In the genomic region with DNA sequence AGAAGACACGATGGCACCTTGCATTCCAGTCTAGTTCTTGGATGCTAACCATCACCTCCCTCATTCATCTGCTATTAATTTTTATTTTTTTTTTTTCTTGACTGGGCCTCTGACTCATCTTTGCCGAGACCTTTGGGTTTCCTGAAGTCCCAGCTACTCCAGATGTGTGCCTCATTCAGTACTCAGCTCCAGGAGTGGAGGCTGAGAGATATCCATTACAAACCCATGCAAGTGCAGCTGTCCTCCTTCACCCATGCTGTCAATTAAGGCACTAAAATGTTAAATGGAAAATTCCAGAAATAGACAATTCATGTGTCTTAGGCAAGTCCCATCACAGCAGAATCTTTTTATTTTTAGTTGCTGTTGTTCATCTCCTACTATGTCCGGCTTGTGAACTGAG, we compare ENCODE assay signal across 24 mouse cellular contexts. TPM values are rescaled to one million over a fixed set of nuclear protein-coding genes. Genes with fewer than 3 reads are reported as not detected.
DNase-seq lines count a peak whose midpoint lies in the region; ATAC-seq and TF ChIP-seq lines count a peak whose summit lies in the region.
"Had no signal": no experiment of that assay in that cellular context is flagged by ENCODE, and none has a peak within 500 bp of the region (broad histone marks: within the 10 kb centered on the region; RNA-seq: fewer than 3 reads in every experiment).

No protein-coding gene starts in this region.

- intact Hi-C loops in gastrocnemius, adult 2 months (cut with DNase I) = no loop called here
- intact Hi-C loops in gastrocnemius, postnatal 36 days (cut with DNase I) = no loop called here

- H3K4me3 ChIP-seq in gastrocnemius, adult 2 months = no peak overlapping the region
- no peak overlapping the region for H3K4me3 ChIP-seq in C2C12 (ENCODE audit: insufficient read depth, poor library complexity, severe bottlenecking)
- no peak overlapping the region for H3K4me3 ChIP-seq in myocyte
- no peak overlapping the region for H3K4me3 ChIP-seq in forebrain, embryonic 11.5 days (ENCODE audit: low read depth, low read length)
- H3K4me3 ChIP-seq: forebrain, embryonic 12.5 days; heart, embryonic 15.5 days; hindbrain, embryonic 15.5 days; kidney, embryonic 15.5 days; layer of hippocampus, adult 2 months; midbrain, embryonic 10.5 days; neural tube, embryonic 15.5 days had no signal

- no peak overlapping the region for H3K9ac ChIP-seq in forebrain, embryonic 11.5 days (ENCODE audit: low read length)
- H3K9ac ChIP-seq: forebrain, embryonic 12.5 days; heart, embryonic 15.5 days; hindbrain, embryonic 15.5 days; kidney, embryonic 15.5 days; neural tube, embryonic 15.5 days had no signal

- H3K27me3 ChIP-seq in C2C12 (ENCODE audit: control insufficient read depth, insufficient read depth, insufficient read length) (no peaks in the 10 kb centered on the region), myocyte (ENCODE audit: control insufficient read depth, insufficient read depth, insufficient read length) (no peaks in the 10 kb centered on the region)
- H3K27me3 ChIP-seq in forebrain, embryonic 11.5 days (ENCODE audit: control insufficient read depth, insufficient read depth, low read length) = no peaks in the 10 kb centered on the region
- H3K27me3 ChIP-seq: forebrain, embryonic 12.5 days; hindbrain, embryonic 15.5 days; kidney, embryonic 15.5 days; neural tube, embryonic 15.5 days; Patski had no signal

- H3K4me1 ChIP-seq in forebrain, embryonic 11.5 days (replicated peaks; ENCODE audit: control insufficient read depth, insufficient read depth, low read length) = no peaks in the 10 kb centered on the region
- H3K4me1 ChIP-seq: forebrain, embryonic 12.5 days; heart, embryonic 15.5 days; hindbrain, embryonic 15.5 days; midbrain, embryonic 10.5 days; neural tube, embryonic 15.5 days had no signal

- no peaks in the 10 kb centered on the region for H3K79me3 ChIP-seq in C2C12 (ENCODE audit: low read depth)

- TF ChIP-seq POLR2A in myocyte (IDR thresholded peaks at IDR 0.05; ENCODE audit: insufficient read length, low read depth) = no peak

- H3K27ac ChIP-seq in gastrocnemius, adult 2 months = peak overlapping the region; percentile 33
- H3K27ac ChIP-seq in forebrain, embryonic 11.5 days (ENCODE audit: low read depth, low read length) = no peak overlapping the region
- H3K27ac ChIP-seq: forebrain, embryonic 12.5 days; heart, embryonic 15.5 days; hindbrain, embryonic 15.5 days; kidney, embryonic 15.5 days; layer of hippocampus, adult 2 months; midbrain, embryonic 10.5 days; neural tube, embryonic 15.5 days; stomach, postnatal 0 days had no signal

- no peak for ATAC-seq in forebrain, embryonic 11.5 days (replicated peaks; ENCODE audit: low FRiP score)
- ATAC-seq: CD4-positive, CD25-positive, alpha-beta regulatory T cell, adult 4 months; midbrain, embryonic 16.5 days; Patski had no signal

- H3K79me2 ChIP-seq in C2C12 (ENCODE audit: control insufficient read depth, insufficient read depth) (no peaks in the 10 kb centered on the region), myocyte (ENCODE audit: control insufficient read depth, insufficient read depth) (no peaks in the 10 kb centered on the region)

- WGBS in forebrain, embryonic 11.5 days = 81% methylated on average over 3 of the region's 3 CpGs

- no peak for DNase-seq in gastrocnemius, adult 2 months
- DNase-seq in gastrocnemius, postnatal 36 days = no peak
- DNase-seq in kidney, postnatal 10 days = peak; percentile 29
- DNase-seq in kidney, adult 9 months = no peak
- DNase-seq in forebrain, embryonic 11.5 days (ENCODE audit: low spot score) = no peak
- no peak for DNase-seq in layer of hippocampus, postnatal 36 days
- DNase-seq: adrenal gland, adult 8-10 months; cerebellum, adult 2 months; gastrocnemius, postnatal 10 days; thymus, adult 2 months; thymus, postnatal 4 days had no signal

- H3ac ChIP-seq in C2C12 (ENCODE audit: control insufficient read depth, insufficient read length, low read depth) (no peak overlapping the region), myocyte (ENCODE audit: control insufficient read depth, insufficient read length) (no peak overlapping the region)

- TF ChIP-seq CTCF in gastrocnemius, adult 2 months (IDR thresholded peaks at IDR 0.05) = no peak
- no peak for TF ChIP-seq CTCF in C2C12 (IDR thresholded peaks at IDR 0.05; ENCODE audit: control insufficient read depth, insufficient read depth, insufficient read length)

- H3K36me3 ChIP-seq in C2C12 (ENCODE audit: control insufficient read depth, insufficient read depth) = no peaks in the 10 kb centered on the region
- H3K36me3 ChIP-seq in myocyte (ENCODE audit: control insufficient read depth, insufficient read depth) = no peaks in the 10 kb centered on the region
- no peaks in the 10 kb centered on the region for H3K36me3 ChIP-seq in forebrain, embryonic 11.5 days (ENCODE audit: control insufficient read depth, insufficient read depth, low read length)
- H3K36me3 ChIP-seq: forebrain, embryonic 12.5 days; heart, embryonic 15.5 days; hindbrain, embryonic 15.5 days; kidney, embryonic 15.5 days; midbrain, embryonic 10.5 days; neural tube, embryonic 15.5 days had no signal

- no peaks in the 10 kb centered on the region for H3K9me3 ChIP-seq in forebrain, embryonic 11.5 days (ENCODE audit: control insufficient read depth, low read length)
- H3K9me3 ChIP-seq: forebrain, embryonic 12.5 days; heart, embryonic 15.5 days; hindbrain, embryonic 15.5 days; kidney, embryonic 15.5 days; midbrain, embryonic 10.5 days; neural tube, embryonic 15.5 days had no signal

- H3K4me2 ChIP-seq in myocyte (ENCODE audit: low read depth) = peak overlapping the region; percentile 67
- H3K4me2 ChIP-seq in forebrain, embryonic 11.5 days (ENCODE audit: low read depth, low read length, severe bottlenecking) = no peak overlapping the region
- H3K4me2 ChIP-seq: forebrain, embryonic 12.5 days; heart, embryonic 15.5 days; hindbrain, embryonic 15.5 days; kidney, embryonic 15.5 days; neural tube, embryonic 15.5 days had no signal

TF ChIP-seq in C2C12, 6 proteins besides CTCF, POLR2A, EP300 and RAD21:
- TF ChIP-seq MYOD1 (IDR thresholded peaks at IDR 0.05; ENCODE audit: control insufficient read depth, insufficient read length, low read depth) (peak; percentile 96), CEBPB (IDR thresholded peaks at IDR 0.05; ENCODE audit: low read depth) (no peak), FOSL1 (IDR thresholded peaks at IDR 0.05; ENCODE audit: insufficient read depth, low read length, poor library complexity, severe bottlenecking) (peak; percentile 28), USF1 (IDR thresholded peaks at IDR 0.05; ENCODE audit: low read depth) (no peak)

TF ChIP-seq in myocyte, 11 proteins besides CTCF, POLR2A, EP300 and RAD21:
- TF ChIP-seq TCF12 (IDR thresholded peaks at IDR 0.05; ENCODE audit: insufficient read depth, poor library complexity, severe bottlenecking) (peak; percentile 73), MYOD1 (IDR thresholded peaks at IDR 0.05; ENCODE audit: control insufficient read depth in 1 of 3, insufficient read length in 2 of 3, low read depth in 2 of 3) (peak; percentile 89 to 93 (median 92)), MYOG (IDR thresholded peaks at IDR 0.05; ENCODE audit: control insufficient read depth in 1 of 3, insufficient read depth in 1 of 3, insufficient read length in 2 of 3, low read depth in 2 of 3) (no peak)

RNA-seq across cellular contexts. Expression of a gene that starts 55.4 kb away (rescaled TPM):
- total RNA-seq in gastrocnemius, adult 2 months (2021) = 10 to 100 TPM in 1 of 2 experiments, 1 to 10 TPM in 1; 4.2 to 11.2 TPM
- 1 to 10 TPM; 5.7 to 7.0 TPM for total RNA-seq in gastrocnemius, postnatal 36 days (2021)
- polyA plus RNA-seq in C2C12 (2012; fragmentation: generic; extraction: Trizol) (6.7 TPM), myocyte (2012; fragmentation: generic; extraction: Trizol) (11.6 TPM)
- polyA plus RNA-seq in forebrain, embryonic 11.5 days (2014; fragmentation: Nextera tagmentation; extraction: Ambion mirVana) = 26.7 and 27.0 TPM in 2 replicates
- total RNA-seq in layer of hippocampus, postnatal 36 days (2021) = 10 to 100 TPM; 11.5 to 12.3 TPM
